Mouse (Mus musculus) MEL (cell line): ENCODE measurements around the gene Ybx1. TPM values are rescaled to one million over a fixed set of nuclear protein-coding genes. Genes with fewer than 3 reads are reported as not detected.

Source experiments
- DNase-seq: peaks from one replicate; pipeline ENCODE4 v3.0.0; 2011; ENCODE audit warnings: low read depth, low spot score
- H3K27ac ChIP-seq: 2 replicates; pipeline ENCODE4 v1.5.1; 2012; ENCODE audit warnings: low read depth, mild to moderate bottlenecking, control low read depth, low read length, moderate library complexity; ENCODE audit not compliant: control insufficient read depth
- H3K27me3 ChIP-seq, 2 experiments: fragments of 150-350 bp in 1 of 2; sonication (generic) in 1 of 2; 2 replicates each; pipeline ENCODE4 v1.6.1; 2012; ENCODE audit warnings: low read length in 2 of 2, mild to moderate bottlenecking in 2 of 2, improper control_type of control experiment in 1 of 2, moderate library complexity in 1 of 2; ENCODE audit not compliant: insufficient read depth in 2 of 2, control insufficient read depth in 1 of 2
- H3K36me3 ChIP-seq, 2 experiments: 2 replicates each; pipeline ENCODE4 v1.6.1; 2012 to 2014; ENCODE audit warnings: low read length in 2 of 2, improper control_type of control experiment in 1 of 2, inconsistent platforms in 1 of 2, mild to moderate bottlenecking in 1 of 2; ENCODE audit not compliant: insufficient read depth in 2 of 2, control insufficient read depth in 1 of 2
- H3K4me1 ChIP-seq, 2 experiments: fragments of 150-350 bp in 1 of 2; sonication (generic) in 1 of 2; 2 replicates each; pipeline ENCODE4 v1.6.1; 2012; ENCODE audit warnings: low read length in 2 of 2, improper control_type of control experiment in 1 of 2, mild to moderate bottlenecking in 1 of 2; ENCODE audit not compliant: insufficient read depth in 2 of 2, control insufficient read depth in 1 of 2
- H3K4me3 ChIP-seq, 2 experiments: fragments of 150-350 bp in 1 of 2; sonication (generic) in 1 of 2; 2 replicates each; pipeline ENCODE4 v1.5.1; 2012; ENCODE audit warnings: low read depth in 2 of 2, low read length in 2 of 2, mild to moderate bottlenecking in 2 of 2, moderate library complexity in 2 of 2, control low read depth in 1 of 2, improper control_type of control experiment in 1 of 2; ENCODE audit not compliant: control insufficient read depth in 1 of 2, insufficient read depth in 1 of 2
- H3K79me2 ChIP-seq: 2 replicates; pipeline ENCODE4 v1.6.1; 2012; ENCODE audit warnings: mild to moderate bottlenecking, low read length, moderate library complexity; ENCODE audit not compliant: control insufficient read depth, poor library complexity, insufficient read depth
- H3K9ac ChIP-seq: 2 replicates; pipeline ENCODE4 v1.6.1; 2012; ENCODE audit warnings: low read depth, mild to moderate bottlenecking, control low read depth, low read length, moderate library complexity; ENCODE audit not compliant: control insufficient read depth, poor library complexity, severe bottlenecking
- H3K9me3 ChIP-seq: fragments of 150-350 bp; sonication (generic); replicated peaks from 2 replicates; pipeline ENCODE4 v1.6.1; 2012; ENCODE audit warnings: mild to moderate bottlenecking, low read length, improper control_type of control experiment, moderate library complexity; ENCODE audit not compliant: insufficient read depth
- BHLHE40 ChIP-seq: IDR thresholded peaks from 2 replicates; pipeline ENCODE4 v1.6.1; 2012; ENCODE audit warnings: low read depth, mild to moderate bottlenecking, inconsistent platforms, low read length, improper control_type of control experiment, borderline replicate concordance
- CHD1 ChIP-seq: IDR thresholded peaks from 2 replicates; pipeline ENCODE4 v1.6.1; 2012; ENCODE audit warnings: low read depth, mild to moderate bottlenecking, inconsistent platforms, low read length, improper control_type of control experiment
- CHD2 ChIP-seq: IDR thresholded peaks from 2 replicates; pipeline ENCODE4 v1.6.1; 2011; ENCODE audit warnings: low read length, improper control_type of control experiment
- CTCF ChIP-seq, 3 experiments: IDR thresholded peaks in 2 of 3; conservative IDR thresholded peaks in 1 of 3; 2 replicates each; pipeline ENCODE4 v1.5.1; 2011 to 2012; ENCODE audit warnings: low read length in 3 of 3, low read depth in 2 of 3, mild to moderate bottlenecking in 2 of 3, improper control_type of control experiment in 1 of 3, inconsistent platforms in 1 of 3, mixed read lengths in 1 of 3, moderate library complexity in 1 of 3; ENCODE audit not compliant: control insufficient read depth in 1 of 3, insufficient read depth in 1 of 3, poor library complexity in 1 of 3, severe bottlenecking in 1 of 3
- E2F4 ChIP-seq: IDR thresholded peaks from 2 replicates; pipeline ENCODE4 v1.6.1; 2011; ENCODE audit warnings: low read depth, low read length, improper control_type of control experiment, borderline replicate concordance
- GATA1 ChIP-seq: IDR thresholded peaks from 2 replicates; pipeline ENCODE4 v1.6.1; 2011; ENCODE audit warnings: low read depth, low read length, improper control_type of control experiment
- HCFC1 ChIP-seq: IDR thresholded peaks from 2 replicates; pipeline ENCODE4 v1.6.1; 2012; ENCODE audit warnings: low read depth, mild to moderate bottlenecking, inconsistent platforms, low read length, improper control_type of control experiment, moderate library complexity
- KAT2A ChIP-seq: conservative IDR thresholded peaks from 2 replicates; pipeline ENCODE4 v1.6.1; 2012; ENCODE audit warnings: low read depth, low read length, improper control_type of control experiment, inconsistent platforms
- MAX ChIP-seq: IDR thresholded peaks from 2 replicates; pipeline ENCODE4 v1.6.1; 2011; ENCODE audit warnings: low read length, improper control_type of control experiment
- MAZ ChIP-seq: IDR thresholded peaks from 2 replicates; pipeline ENCODE4 v1.6.1; 2012; ENCODE audit warnings: low read depth, mild to moderate bottlenecking, inconsistent platforms, low read length, improper control_type of control experiment
- MXI1 ChIP-seq: IDR thresholded peaks from 2 replicates; pipeline ENCODE4 v1.6.1; 2011; ENCODE audit warnings: mild to moderate bottlenecking, low read depth, low read length, improper control_type of control experiment
- MYC ChIP-seq: IDR thresholded peaks from 2 replicates; pipeline ENCODE4 v1.6.1; 2011; ENCODE audit warnings: low read depth, mild to moderate bottlenecking, low read length, improper control_type of control experiment, moderate library complexity
- NELFE ChIP-seq: IDR thresholded peaks from 2 replicates; pipeline ENCODE4 v1.6.1; 2011; ENCODE audit warnings: low read depth, low read length, improper control_type of control experiment
- NRF1 ChIP-seq: IDR thresholded peaks from 2 replicates; pipeline ENCODE4 v1.6.1; 2014; ENCODE audit warnings: low read depth, mild to moderate bottlenecking, inconsistent platforms, low read length, improper control_type of control experiment, moderate library complexity; ENCODE audit not compliant: poor library complexity, insufficient read depth, severe bottlenecking
- POLR2A ChIP-seq, 2 experiments: IDR thresholded peaks; 2 replicates each; pipeline ENCODE4 v1.6.1; 2011 to 2012; ENCODE audit warnings: low read length in 2 of 2, mild to moderate bottlenecking in 2 of 2, control low read depth in 1 of 2, improper control_type of control experiment in 1 of 2, low read depth in 1 of 2, moderate library complexity in 1 of 2; ENCODE audit not compliant: control insufficient read depth in 1 of 2, insufficient read depth in 1 of 2, poor library complexity in 1 of 2
- RAD21 ChIP-seq: IDR thresholded peaks from 2 replicates; pipeline ENCODE4 v1.6.1; 2011; ENCODE audit warnings: mild to moderate bottlenecking, low read depth, low read length, improper control_type of control experiment
- RCOR1 ChIP-seq: IDR thresholded peaks from 2 replicates; pipeline ENCODE4 v1.6.1; 2012; ENCODE audit warnings: low read depth, mild to moderate bottlenecking, inconsistent platforms, low read length, improper control_type of control experiment
- SIN3A ChIP-seq: IDR thresholded peaks from 2 replicates; pipeline ENCODE4 v1.6.1; 2012; ENCODE audit warnings: low read length, improper control_type of control experiment, inconsistent platforms
- SMC3 ChIP-seq: IDR thresholded peaks from 2 replicates; pipeline ENCODE4 v1.6.1; 2011; ENCODE audit warnings: low read depth, low read length, improper control_type of control experiment
- TBP ChIP-seq: IDR thresholded peaks from 2 replicates; pipeline ENCODE4 v1.8.0; 2011; ENCODE audit warnings: low read depth, low read length, improper control_type of control experiment
- UBTF ChIP-seq: IDR thresholded peaks from 2 replicates; pipeline ENCODE4 v1.6.1; 2012; ENCODE audit warnings: low read depth, mild to moderate bottlenecking, inconsistent platforms, low read length, improper control_type of control experiment, moderate library complexity, borderline replicate concordance; ENCODE audit not compliant: insufficient read depth
- USF2 ChIP-seq, 2 experiments: IDR thresholded peaks; 2 replicates each; pipeline ENCODE4 v1.6.1; 2011 to 2012; ENCODE audit warnings: improper control_type of control experiment in 2 of 2, low read length in 2 of 2, borderline replicate concordance in 1 of 2, inconsistent platforms in 1 of 2, low read depth in 1 of 2, mild to moderate bottlenecking in 1 of 2; ENCODE audit not compliant: insufficient read depth in 1 of 2
- ZMIZ1 ChIP-seq: IDR thresholded peaks from 2 replicates; pipeline ENCODE4 v1.6.1; 2012; ENCODE audit warnings: low read depth, mild to moderate bottlenecking, inconsistent platforms, low read length, improper control_type of control experiment, moderate library complexity
- polyA plus RNA-seq, 2 experiments: library from polyadenylated mRNA; stranded (reverse) in 1 of 2; unstranded in 1 of 2; fragments of >175 nt in 1 of 2; fragments of >200 nt in 1 of 2; gene quantifications; 2 replicates each; pipeline versions ENCODE4 v1.2.1 to v1.2.4; 2012; ENCODE audit warnings: low replicate concordance in 2 of 2, low read depth in 1 of 2; ENCODE audit not compliant: insufficient read length in 2 of 2, insufficient read depth in 1 of 2, missing spikeins in 1 of 2
- total RNA-seq: library from RNA; depleted of rRNA; stranded (reverse); fragments of 300-350 nt; gene quantifications from 2 replicates; pipeline ENCODE4 v1.2.3, GENCODE M21; 2012

The Ybx1 gene
- total and polyA plus RNA-seq, 3 experiments, result 979 to 2,666 (median 2,172) TPM

DNA sequence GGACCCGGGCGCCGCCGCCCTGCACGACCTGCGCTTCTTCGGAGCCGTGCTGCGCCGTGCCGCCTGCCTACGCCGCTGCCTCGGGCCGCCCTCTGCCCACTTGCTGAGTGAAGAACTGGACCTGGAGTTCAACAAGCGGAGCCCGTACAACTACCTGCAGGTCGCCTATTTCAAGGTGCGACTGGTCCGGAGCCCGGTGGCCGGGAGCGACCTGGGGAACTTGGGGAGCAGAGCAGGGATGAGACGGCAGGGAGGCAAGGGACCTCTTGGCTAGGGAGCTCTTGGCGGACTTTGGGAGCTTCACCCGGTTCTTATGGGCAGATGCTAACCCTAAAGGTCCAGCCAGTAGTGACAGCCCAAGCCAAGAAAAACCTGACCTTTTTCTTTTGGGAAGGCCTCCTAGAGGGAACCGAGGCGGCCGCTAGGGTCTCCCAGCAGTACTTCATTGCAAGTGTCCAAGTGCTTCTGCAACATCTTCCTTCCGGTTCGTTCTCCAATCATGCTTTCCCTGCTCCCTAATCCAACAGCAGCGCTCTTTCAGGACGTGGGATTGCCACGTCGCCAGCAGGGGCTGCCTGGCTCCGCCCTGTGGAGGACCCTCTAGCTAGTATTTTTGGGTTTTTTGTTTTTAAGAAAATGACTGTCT, 61.0 kb downstream of the Ybx1 start (continued):
- TF ChIP-seq USF2 (IDR thresholded peaks at IDR 0.05; ENCODE audit: borderline replicate concordance in 1 of 2, insufficient read depth in 1 of 2, low read depth in 1 of 2, low read length in 2 of 2), result no peak
- TF ChIP-seq MXI1, result peak; percentile 44; the same call in 1 of the 2 replicates
- peak; percentile 43 for TF ChIP-seq NELFE
- no peak for TF ChIP-seq CHD1
- peak in 1 of 3 experiments; percentile 2; a peak in 1 of 6 replicates for TF ChIP-seq CTCF (IDR thresholded peaks at IDR 0.05 in 2 of 3, conservative IDR thresholded peaks at IDR 0.05 in 1 of 3; ENCODE audit: control insufficient read depth in 1 of 3, insufficient read depth in 1 of 3, low read depth in 2 of 3, low read length in 3 of 3, poor library complexity in 1 of 3, severe bottlenecking in 1 of 3)
- no peak for TF ChIP-seq MAZ
- no peak for TF ChIP-seq GATA1
- TF ChIP-seq MAX, result 0 out of 2 replicates have a peak, but pooled peaks have one; percentile 15
- TF ChIP-seq E2F4, result no peak
- peak; percentile 45 for TF ChIP-seq SIN3A
- TF ChIP-seq CHD2, result no peak
- TF ChIP-seq SMC3, result no peak
- TF ChIP-seq KAT2A, result no peak
- TF ChIP-seq RAD21, result no peak

DNA sequence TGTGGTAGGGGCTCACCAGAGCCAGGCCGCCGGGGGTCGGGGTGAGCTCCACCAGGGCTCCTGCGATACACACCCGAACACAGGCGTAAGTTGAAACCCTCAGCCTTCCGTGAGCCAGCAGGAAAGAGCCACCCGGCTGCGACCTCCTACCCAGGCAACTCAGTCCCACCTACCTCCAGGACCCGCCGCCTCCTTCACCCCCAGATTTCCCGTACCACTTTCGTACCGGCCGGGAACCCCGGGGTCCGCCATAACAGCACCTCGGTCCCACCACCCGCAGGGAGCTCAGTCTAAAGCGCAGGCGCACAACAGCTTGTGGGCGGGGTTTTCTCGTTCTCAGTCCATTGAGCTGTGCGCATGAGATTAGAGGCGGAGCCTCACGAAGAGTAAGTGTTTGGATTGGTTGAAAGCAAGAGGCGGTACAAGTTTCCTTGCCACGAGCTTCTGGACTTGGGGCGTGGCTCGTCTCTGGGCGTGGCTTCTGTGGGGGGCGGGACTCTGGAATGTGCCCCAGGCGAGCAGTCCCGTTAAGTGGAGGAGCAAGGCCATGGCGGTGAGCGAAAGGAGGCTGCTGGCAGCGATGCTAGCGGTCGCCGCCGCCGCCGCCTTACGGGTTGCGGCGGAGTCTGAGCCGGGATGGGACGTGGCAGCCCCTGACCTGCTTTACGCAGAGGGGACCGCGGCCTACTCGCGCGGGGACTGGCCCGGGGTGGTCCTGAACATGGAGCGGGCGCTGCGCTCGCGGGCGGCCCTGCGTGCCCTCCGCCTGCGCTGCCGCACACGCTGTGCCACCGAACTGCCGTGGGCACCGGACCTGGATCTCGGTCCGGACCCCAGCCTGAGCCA, 61.8 kb downstream of the Ybx1 start, which contains the start of the genes AU022252 and P3h1:
Gene AU022252, minus strand, starts transcription at position 303 of the 846 bp plus-strand sequence.
Gene P3h1, plus strand, starts transcription at position 506 of the 846 bp plus-strand sequence.
- no peaks in the 10 kb centered on the region for H3K27me3 ChIP-seq
- H3K9ac ChIP-seq, result peak within 1 kb of the TSS; percentile 86
- peak; percentile 13; the same call in 1 of the 2 replicates for TF ChIP-seq UBTF
- peak; percentile 64 for TF ChIP-seq NELFE
- no peak for TF ChIP-seq CHD2
- no peak for TF ChIP-seq BHLHE40
- TF ChIP-seq MXI1, result peak; percentile 60
- TF ChIP-seq TBP, result peak; percentile 62
- no peak for TF ChIP-seq RCOR1
- peak; percentile 31; the same call in 1 of the 2 replicates for TF ChIP-seq SIN3A
- TF ChIP-seq NRF1, result peak; percentile 73
- no peak for TF ChIP-seq ZMIZ1
- TF ChIP-seq MYC, result no peak
- peak; percentile 41 to 69 for TF ChIP-seq POLR2A (IDR thresholded peaks at IDR 0.05; ENCODE audit: control insufficient read depth in 1 of 2, insufficient read depth in 1 of 2, low read depth in 1 of 2, low read length in 2 of 2, poor library complexity in 1 of 2)
- peak; percentile 71 for TF ChIP-seq HCFC1
- TF ChIP-seq, all 39 proteins: peak for 8
- Histone ChIP-seq H3K27ac (no peak within 1 kb of the TSS), H3K4me1 (peaks cover 3 to 8% of the 10 kb centered on the region in 2 experiments; a peak in 2 of 4 replicates), H3K9me3 (no peaks in the 10 kb centered on the region), H3K4me3 (peak within 1 kb of the TSS; percentile 92), H3K36me3 (peaks cover 0 to 14% of the 10 kb centered on the region in 2 experiments; a peak in 2 of 4 replicates), H3K79me2 (peaks cover 14% of the 10 kb centered on the region)
- peak; percentile 99 for DNase-seq
